In genomic region chr7:40916761-40917160, GRCm38 (mm10) we compare ENCODE assay signal across 13 mouse cellular contexts. TPM values are rescaled to one million over a fixed set of nuclear protein-coding genes. Genes with fewer than 3 reads are reported as not detected.
"Had no signal": no experiment of that assay in that cellular context is flagged by ENCODE, and none has a peak within 500 bp of the region (broad histone marks: within the 10 kb centered on the region; RNA-seq: fewer than 3 reads in every experiment).

No protein-coding gene starts in this region.

- H3K9me3 ChIP-seq: limb, embryonic 10.5 days; liver, embryonic 15.5 days; midbrain, embryonic 13.5 days had no signal

- H3K27ac ChIP-seq: limb, embryonic 10.5 days; liver, embryonic 15.5 days; midbrain, embryonic 13.5 days had no signal

- H3K27me3 ChIP-seq: liver, embryonic 15.5 days; midbrain, embryonic 13.5 days had no signal

- H3K9ac ChIP-seq: liver, embryonic 15.5 days; midbrain, embryonic 13.5 days had no signal

- H3K4me1 ChIP-seq: limb, embryonic 10.5 days; liver, embryonic 15.5 days had no signal

- H3K36me3 ChIP-seq: limb, embryonic 10.5 days; liver, embryonic 15.5 days had no signal

- H3K4me3 ChIP-seq: limb, embryonic 10.5 days; liver, embryonic 15.5 days; midbrain, embryonic 13.5 days had no signal

- DNase-seq: kidney, adult 8-10 months; kidney, postnatal 25 days; lung, adult 2 months; lung, postnatal 36 days; thymus, adult 2 months; thymus, postnatal 25 days had no signal

- ATAC-seq: intestine, postnatal 0 days; lung, postnatal 0 days; midbrain, embryonic 13.5 days had no signal

- H3K4me2 ChIP-seq: liver, embryonic 11.5 days; liver, embryonic 15.5 days; midbrain, embryonic 13.5 days had no signal

RNA-seq across cellular contexts. Expression of gene Vstm2b, which starts 18.6 kb away (rescaled TPM):
- total RNA-seq: megakaryocyte progenitor cell, adult 5-6 weeks had no signal
- polyA plus RNA-seq: liver, embryonic 15.5 days had no signal
